Mouse (Mus musculus): Measurements from ENCODE around the gene Rusc2. TPM values are rescaled to one million over a fixed set of nuclear protein-coding genes. Genes with fewer than 3 reads are reported as not detected.

Gene Rusc2
- polyA plus RNA-seq, 1 experiment from 2014 or later: 8.4 TPM

- no peaks in the 10 kb centered on the region for H3K9me3 ChIP-seq
- DNase-seq (ENCODE audit: extremely low spot score, low spot score): no peak
- H3K36me3 ChIP-seq (replicated peaks): peaks cover 53% of the 10 kb centered on the region
- H3K4me3 ChIP-seq: no peak overlapping the region
- H3K27me3 ChIP-seq (ENCODE audit: poor library complexity, severe bottlenecking): peaks cover 54% of the 10 kb centered on the region
- peaks cover 41% of the 10 kb centered on the region for H3K4me1 ChIP-seq
- 77% methylated on average over 28 of the region's 28 CpGs for WGBS
- H3K27ac ChIP-seq: no peak overlapping the region
Observed at GRCm38 (mm10) chr4:43421632-43422240, 40.0 kb downstream of the Rusc2 start.

GRCm38 (mm10) chr4:43423267-43423934 is 41.6 kb downstream of the Rusc2 start:
- H3K36me3 ChIP-seq (replicated peaks): peaks cover 47% of the 10 kb centered on the region
- DNase-seq (ENCODE audit: extremely low spot score, low spot score): no peak

GRCm38 (mm10) chr4:43424072-43424471 is 42.3 kb downstream of the Rusc2 start:
- no peak for DNase-seq (ENCODE audit: extremely low spot score, low spot score)
- Histone ChIP-seq H3K27ac (no peak overlapping the region), H3K27me3 (ENCODE audit: poor library complexity, severe bottlenecking) (peaks cover 77% of the 10 kb centered on the region), H3K36me3 (replicated peaks) (peaks cover 47% of the 10 kb centered on the region), H3K4me3 (no peak overlapping the region), H3K4me1 (peaks cover 55% of the 10 kb centered on the region), H3K9me3 (no peaks in the 10 kb centered on the region)
- 91% methylated on average over 9 of the region's 9 CpGs for WGBS

More at GRCm38 (mm10) chr4:43423267-43423934, 41.6 kb downstream of the Rusc2 start:
- Histone ChIP-seq H3K4me1 (peaks cover 52% of the 10 kb centered on the region), H3K4me3 (no peak overlapping the region), H3K9me3 (no peaks in the 10 kb centered on the region), H3K27me3 (ENCODE audit: poor library complexity, severe bottlenecking) (peaks cover 70% of the 10 kb centered on the region), H3K27ac (no peak overlapping the region)
- whole genome bisulfite sequencing: 93% methylated on average over 20 of the region's 20 CpGs

GRCm38 (mm10) chr4:43425197-43425596 is 43.4 kb downstream of the Rusc2 start:
- peaks cover 50% of the 10 kb centered on the region for H3K4me1 ChIP-seq
- DNase-seq (ENCODE audit: extremely low spot score, low spot score): peak; percentile 33
- 17% methylated on average over 14 of the region's 14 CpGs for WGBS
- H3K36me3 ChIP-seq (replicated peaks): peaks cover 47% of the 10 kb centered on the region
- H3K4me3 ChIP-seq: peak overlapping the region; percentile 36
- no peaks in the 10 kb centered on the region for H3K9me3 ChIP-seq
- peak overlapping the region; percentile 45 for H3K27ac ChIP-seq
- peaks cover 88% of the 10 kb centered on the region for H3K27me3 ChIP-seq (ENCODE audit: poor library complexity, severe bottlenecking)

GRCm38 (mm10) chr4:43425648-43426380 is 44.0 kb downstream of the Rusc2 start:
- Histone ChIP-seq H3K4me1 (peaks cover 50% of the 10 kb centered on the region), H3K36me3 (replicated peaks) (peaks cover 47% of the 10 kb centered on the region), H3K27ac (peak overlapping the region; percentile 45), H3K9me3 (no peaks in the 10 kb centered on the region), H3K27me3 (ENCODE audit: poor library complexity, severe bottlenecking) (peaks cover 94% of the 10 kb centered on the region), H3K4me3 (peak overlapping the region; percentile 36)
- DNase-seq (ENCODE audit: extremely low spot score, low spot score): no peak
- WGBS: 13% methylated on average over 31 of the region's 31 CpGs

- Histone ChIP-seq H3K9me3 (no peaks in the 10 kb centered on the region), H3K4me1 (peaks cover 50% of the 10 kb centered on the region), H3K36me3 (replicated peaks) (peaks cover 44% of the 10 kb centered on the region), H3K4me3 (no peak overlapping the region), H3K27ac (no peak overlapping the region), H3K27me3 (ENCODE audit: poor library complexity, severe bottlenecking) (peaks cover 98% of the 10 kb centered on the region)
- 42% methylated on average over 10 of the region's 10 CpGs for WGBS
- no peak for DNase-seq (ENCODE audit: extremely low spot score, low spot score)
Observed at GRCm38 (mm10) chr4:43426487-43426886, 44.7 kb downstream of the Rusc2 start.

- Histone ChIP-seq H3K27me3 (ENCODE audit: poor library complexity, severe bottlenecking) (peaks cover 86% of the 10 kb centered on the region), H3K36me3 (replicated peaks) (peaks cover 33% of the 10 kb centered on the region), H3K4me3 (peak overlapping the region; percentile 28), H3K27ac (no peak overlapping the region), H3K4me1 (peaks cover 47% of the 10 kb centered on the region), H3K9me3 (no peaks in the 10 kb centered on the region)
- DNase-seq (ENCODE audit: extremely low spot score, low spot score): no peak
- WGBS: 17% methylated on average over 23 of the region's 23 CpGs
Observed at GRCm38 (mm10) chr4:43427501-43428179, 45.9 kb downstream of the Rusc2 start.

- Histone ChIP-seq H3K9me3 (no peaks in the 10 kb centered on the region), H3K27ac (no peak overlapping the region), H3K4me3 (peak overlapping the region; percentile 28), H3K4me1 (peaks cover 47% of the 10 kb centered on the region), H3K27me3 (ENCODE audit: poor library complexity, severe bottlenecking) (peaks cover 79% of the 10 kb centered on the region), H3K36me3 (replicated peaks) (peaks cover 27% of the 10 kb centered on the region)
- DNase-seq (ENCODE audit: extremely low spot score, low spot score): no peak
- WGBS: 23% methylated on average over 16 of the region's 16 CpGs
Observed at GRCm38 (mm10) chr4:43428180-43428861, 46.5 kb downstream of the Rusc2 start.

GRCm38 (mm10) chr4:43428946-43429345 is 47.2 kb downstream of the Rusc2 start, which contains the start of gene Fam166b:
Gene Fam166b (minus strand): TSS chr4:43429134.
- peaks cover 73% of the 10 kb centered on the region for H3K27me3 ChIP-seq (ENCODE audit: poor library complexity, severe bottlenecking)
- peaks cover 20% of the 10 kb centered on the region for H3K36me3 ChIP-seq (replicated peaks)
- WGBS: 6% methylated on average over 10 of the region's 10 CpGs
- H3K4me1 ChIP-seq: peaks cover 49% of the 10 kb centered on the region
- peak within 1 kb of the TSS; percentile 28 for H3K4me3 ChIP-seq
- 0 out of 2 replicates have a peak within 1 kb of the TSS, but pooled peaks have one; percentile 53 for H3K27ac ChIP-seq
- DNase-seq (ENCODE audit: extremely low spot score, low spot score): no peak
- H3K9me3 ChIP-seq: no peaks in the 10 kb centered on the region

GRCm38 (mm10) chr4:43431690-43432089 is 49.9 kb downstream of the Rusc2 start:
- Histone ChIP-seq H3K36me3 (replicated peaks) (peaks cover under 1% of the 10 kb centered on the region; the same call in 1 of the 2 replicates), H3K4me1 (peaks cover 31% of the 10 kb centered on the region), H3K4me3 (no peak overlapping the region), H3K27ac (peak overlapping the region; percentile 81), H3K27me3 (ENCODE audit: poor library complexity, severe bottlenecking) (peaks cover 46% of the 10 kb centered on the region), H3K9me3 (no peaks in the 10 kb centered on the region)
- WGBS: 8% methylated on average over 4 of the region's 4 CpGs
- peak; percentile 81 for DNase-seq (ENCODE audit: extremely low spot score, low spot score)

- no peaks in the 10 kb centered on the region for H3K36me3 ChIP-seq (replicated peaks)
- H3K27ac ChIP-seq: no peak overlapping the region
- DNase-seq (ENCODE audit: extremely low spot score, low spot score): no peak
- 93% methylated on average over 1 of the region's 1 CpGs for WGBS
- no peaks in the 10 kb centered on the region for H3K9me3 ChIP-seq
- peaks cover 34% of the 10 kb centered on the region for H3K27me3 ChIP-seq (ENCODE audit: poor library complexity, severe bottlenecking)
- H3K4me1 ChIP-seq: peaks cover 19% of the 10 kb centered on the region
- H3K4me3 ChIP-seq: no peak overlapping the region
Observed at GRCm38 (mm10) chr4:43432832-43433231, 51.1 kb downstream of the Rusc2 start.

GRCm38 (mm10) chr4:43441639-43442038 is 59.9 kb downstream of the Rusc2 start, which contains the start of gene Tesk1:
Gene Tesk1 (plus strand): TSS chr4:43441939.
- DNase-seq (ENCODE audit: extremely low spot score, low spot score): no peak
- Histone ChIP-seq H3K27me3 (ENCODE audit: poor library complexity, severe bottlenecking) (peaks cover 11% of the 10 kb centered on the region; the same call in 1 of the 2 replicates), H3K4me3 (peak within 1 kb of the TSS; percentile 92), H3K4me1 (peaks cover 27% of the 10 kb centered on the region), H3K36me3 (replicated peaks) (peaks cover 19% of the 10 kb centered on the region), H3K27ac (peak within 1 kb of the TSS; percentile 94), H3K9me3 (no peaks in the 10 kb centered on the region)
- WGBS: 32% methylated on average over 4 of the region's 4 CpGs

Measured in forebrain, embryonic 10.5 days (tissue).